Mouse (Mus musculus) left cerebral cortex, adult 11 months (tissue): ENCODE data around the gene Exosc1.

Source experiments
- DNase-seq: peaks from one replicate; pipeline ENCODE4 v3.0.0; 2022; ENCODE audit warnings: low spot score

The Exosc1 gene

DNA sequence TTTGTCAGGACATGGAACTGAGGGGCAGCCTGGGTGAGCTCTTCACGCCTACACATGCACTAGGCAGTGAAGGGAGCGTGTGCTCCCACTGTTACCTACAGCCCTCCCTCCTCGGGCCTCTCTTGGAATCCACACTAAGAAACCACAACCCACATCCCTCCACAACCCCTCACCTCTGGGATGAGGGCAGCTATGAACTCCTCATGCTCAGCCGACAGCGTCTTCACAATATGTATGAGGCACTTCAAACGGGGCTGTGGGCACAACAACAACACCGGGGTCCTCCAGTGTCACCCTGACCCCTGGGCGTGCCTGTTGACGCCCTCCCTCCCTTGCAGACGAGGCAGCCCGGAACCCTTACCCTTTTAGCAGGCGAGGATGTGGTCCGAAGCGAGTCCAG, 58.9 kb downstream of the Exosc1 start:
- DNase-seq = no peak
